Mouse (Mus musculus) limb, embryonic 15.5 days (tissue): ENCODE data around the gene Wdr47. TPM values are rescaled to one million over a fixed set of nuclear protein-coding genes. Genes with fewer than 3 reads are reported as not detected.
A peak's percentile ranks its signal among the peaks of the same experiment; 100 is the strongest.
"Not testable (repeated sequence)": the region's sequence is repeated elsewhere in the genome, so short reads cannot be mapped to it uniquely, and the experiment has no call there.

Source experiments
- ATAC-seq: fragments of 200-750 bp; cut with Nextera tagmentation; 2 replicates; pipeline ENCODE4 v1.8.0; 2017; ENCODE audit warnings: low read depth, moderate TSS enrichment; ENCODE audit not compliant: insufficient number of reproducible peaks, low FRiP score, low TSS enrichment
- H3K27ac ChIP-seq: fragments of 300-500 bp; sonication (generic); 2 replicates; pipeline ENCODE4 v1.5.1; 2015; ENCODE audit warnings: moderate library complexity, mild to moderate bottlenecking, inconsistent platforms
- H3K27me3 ChIP-seq: fragments of 300-500 bp; sonication (generic); 2 replicates; pipeline ENCODE4 v1.6.1; 2015; ENCODE audit warnings: inconsistent platforms
- H3K36me3 ChIP-seq: fragments of 300-500 bp; sonication (generic); 2 replicates; pipeline ENCODE4 v1.6.1; 2015; ENCODE audit warnings: inconsistent platforms
- H3K4me1 ChIP-seq: fragments of 300-500 bp; sonication (generic); 2 replicates; pipeline ENCODE4 v1.6.1; 2015; ENCODE audit warnings: inconsistent platforms
- H3K4me2 ChIP-seq: fragments of 300-500 bp; sonication (generic); 2 replicates; pipeline ENCODE4 v1.6.1; 2015; ENCODE audit warnings: mild to moderate bottlenecking, inconsistent platforms
- H3K4me3 ChIP-seq: fragments of 300-500 bp; sonication (generic); 2 replicates; pipeline ENCODE4 v1.5.1; 2015; ENCODE audit warnings: mild to moderate bottlenecking, inconsistent platforms
- H3K9ac ChIP-seq: fragments of 300-500 bp; sonication (generic); 2 replicates; pipeline ENCODE4 v1.6.1; 2015; ENCODE audit warnings: inconsistent platforms
- H3K9me3 ChIP-seq: fragments of 300-500 bp; sonication (generic); 2 replicates; pipeline ENCODE4 v1.6.1; 2016; ENCODE audit warnings: inconsistent platforms
- WGBS: fragments of 180-500 bp; shearing (Covaris S2); methylation state at CpG from one replicate; pipeline ENCODE4 v1.1.7; 2015; 5-methylcytosine and 5-hydroxymethylcytosine counted together
- polyA plus RNA-seq: library from polyadenylated mRNA; unstranded; fragments of >200 nt; fragmentation: Nextera tagmentation; extraction: Ambion mirVana; gene quantifications from 2 replicates; pipeline ENCODE4 v1.2.1, GENCODE M21; 2015

The Wdr47 gene
- polyA plus RNA-seq, 1 experiment from 2014 or later: 18.1 TPM

DNA sequence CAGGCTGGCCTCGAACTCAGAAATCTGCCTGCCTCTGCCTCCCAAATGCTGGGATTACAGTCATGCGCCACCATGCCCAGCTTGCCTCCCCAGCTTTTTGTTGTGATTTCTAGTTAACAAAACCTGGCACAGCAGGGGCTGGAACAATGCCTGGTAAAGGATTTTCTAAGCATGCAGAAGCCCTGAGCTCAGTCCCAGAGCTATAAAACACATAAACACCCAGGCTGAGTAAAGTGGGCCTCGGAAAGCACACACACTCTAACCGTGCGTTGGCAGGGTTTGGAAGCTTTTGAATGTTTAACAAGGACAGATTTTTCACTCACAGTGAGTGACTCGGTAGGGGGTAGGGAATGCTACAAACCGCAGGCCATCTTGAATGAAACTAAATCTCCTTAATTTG lies 55.0 kb downstream of the Wdr47 start:
- no peak overlapping the region for H3K4me3 ChIP-seq
- no peaks in the 10 kb centered on the region; the same call in 1 of the 2 replicates for H3K9me3 ChIP-seq
- H3K27me3 ChIP-seq: no peaks in the 10 kb centered on the region
- H3K36me3 ChIP-seq: peaks cover 26% of the 10 kb centered on the region
- H3K4me1 ChIP-seq: no peaks in the 10 kb centered on the region; the same call in 1 of the 2 replicates
- H3K9ac ChIP-seq: no peak overlapping the region
- no peak for ATAC-seq
- no peak overlapping the region for H3K4me2 ChIP-seq
- 44% methylated on average over 7 of the region's 7 CpGs for WGBS
- no peak overlapping the region for H3K27ac ChIP-seq

DNA sequence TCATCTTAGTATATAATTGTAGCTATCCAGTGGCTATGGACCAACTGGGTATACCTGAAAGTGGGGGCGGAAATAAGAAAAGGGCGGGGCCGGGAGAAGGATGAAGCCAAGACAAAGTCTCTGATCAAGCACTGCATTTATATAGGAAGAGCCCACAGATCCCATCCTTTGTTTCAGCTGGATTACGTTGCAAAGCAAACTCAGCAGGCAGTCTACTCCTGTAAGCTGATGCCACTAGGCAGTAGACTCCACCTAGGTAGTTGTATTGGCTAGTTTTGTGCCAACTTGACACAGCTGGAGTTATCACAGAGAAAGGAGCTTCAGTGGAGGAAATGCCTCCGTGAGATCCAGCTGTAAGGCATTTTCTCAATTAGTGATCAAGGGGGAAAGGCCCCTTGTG lies 56.6 kb downstream of the Wdr47 start:
- not testable (repeated sequence) for H3K9ac ChIP-seq, ATAC-seq, H3K4me1 ChIP-seq, H3K9me3 ChIP-seq, H3K27me3 ChIP-seq, H3K4me3 ChIP-seq, H3K4me2 ChIP-seq, H3K27ac ChIP-seq
- 45% methylated on average over 5 of the region's 5 CpGs for WGBS
- H3K36me3 ChIP-seq: peaks cover 25% of the 10 kb centered on the region

DNA sequence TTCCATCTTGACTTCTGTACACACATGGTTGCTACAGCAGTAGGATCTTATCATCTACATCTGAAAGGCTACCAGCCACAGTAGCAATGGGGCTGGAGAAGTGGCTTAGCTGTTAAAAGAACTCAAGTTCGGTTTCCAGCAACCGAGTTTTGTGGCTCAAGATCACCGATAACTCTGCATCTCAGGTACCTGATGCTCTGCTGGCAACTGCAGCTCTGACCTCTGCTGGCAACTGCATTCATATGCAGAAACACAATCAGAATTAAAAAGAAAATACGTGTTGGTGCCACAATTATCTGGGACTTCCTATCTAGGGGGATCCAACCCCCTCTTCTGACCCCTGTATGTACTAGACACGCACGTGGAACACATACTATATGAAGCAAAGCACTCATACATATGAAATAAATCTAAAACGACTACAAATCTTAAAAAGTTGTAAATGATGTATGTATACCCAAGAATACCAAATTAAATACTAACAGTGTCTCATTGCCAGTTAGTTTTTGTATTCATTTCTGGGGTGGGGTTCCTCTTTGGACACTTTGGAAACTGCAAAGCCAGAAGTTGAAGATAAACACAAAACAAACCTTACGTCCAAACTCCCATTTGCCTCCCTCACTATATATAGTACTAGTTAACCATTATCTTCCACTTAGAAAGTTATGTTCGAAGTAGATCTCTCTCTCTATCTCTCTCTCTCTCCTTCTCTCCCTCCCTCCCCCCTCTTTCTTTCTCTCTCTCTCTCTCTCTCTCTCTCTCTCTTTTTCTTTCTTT lies 62.0 kb downstream of the Wdr47 start:
- peak overlapping the region; percentile 54; the same call in 1 of the 2 replicates for H3K4me2 ChIP-seq
- H3K27me3 ChIP-seq: no peaks in the 10 kb centered on the region
- ATAC-seq: no peak
- H3K27ac ChIP-seq: no peak overlapping the region
- H3K36me3 ChIP-seq: peaks cover 2% of the 10 kb centered on the region; the same call in 1 of the 2 replicates
- H3K9ac ChIP-seq: no peak overlapping the region
- peak overlapping the region; percentile 86 for H3K4me3 ChIP-seq
- WGBS: 21% methylated on average over 9 of the region's 9 CpGs
- H3K9me3 ChIP-seq: no peaks in the 10 kb centered on the region; the same call in 1 of the 2 replicates
- H3K4me1 ChIP-seq: peaks cover 4% of the 10 kb centered on the region

DNA sequence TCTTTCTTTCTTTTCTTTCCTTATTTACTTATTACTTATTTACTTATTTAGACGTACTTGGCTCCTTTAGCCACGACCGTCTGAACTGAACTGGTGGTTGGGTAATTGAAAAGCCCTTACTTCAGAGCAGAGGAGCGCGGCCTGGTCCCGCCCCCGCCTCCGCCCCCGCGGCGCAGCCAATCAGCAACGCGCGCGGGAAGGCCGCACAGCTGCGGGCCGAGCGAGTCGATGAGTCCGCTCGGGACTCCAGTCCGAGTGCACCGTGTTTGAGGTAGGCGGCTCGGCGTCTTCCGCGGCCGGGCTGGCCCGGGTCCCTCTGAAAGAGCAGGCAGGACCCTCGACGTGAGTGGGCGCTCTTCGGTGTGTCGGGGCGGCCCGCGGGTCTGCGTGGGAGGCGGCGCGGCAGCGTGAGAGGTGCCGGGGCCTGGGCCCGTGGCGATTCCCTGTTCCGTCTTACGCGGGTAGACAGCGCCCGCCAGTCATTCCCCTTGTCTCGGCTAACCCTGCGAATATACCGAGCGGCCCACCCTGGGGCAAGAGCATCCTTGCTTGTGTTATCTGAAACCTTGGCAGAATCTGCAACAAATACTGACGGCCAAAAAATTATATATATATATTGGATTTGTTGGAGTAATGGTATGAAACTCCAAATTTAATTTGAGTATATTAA lies 62.8 kb downstream of the Wdr47 start, which contains the start of gene Clcc1:
Clcc1 (plus strand) TSS at position 204 of the 670 bp plus-strand sequence.
- peaks cover 4% of the 10 kb centered on the region for H3K4me1 ChIP-seq
- ATAC-seq: peak; percentile 94
- H3K36me3 ChIP-seq: peaks cover 9% of the 10 kb centered on the region
- under 1% methylated on average over 55 of the region's 57 CpGs for WGBS
- no peaks in the 10 kb centered on the region; the same call in 1 of the 2 replicates for H3K9me3 ChIP-seq
- peak within 1 kb of the TSS; percentile 92 for H3K27ac ChIP-seq
- peak within 1 kb of the TSS; percentile 54 for H3K4me2 ChIP-seq
- no peaks in the 10 kb centered on the region for H3K27me3 ChIP-seq
- H3K4me3 ChIP-seq: peak within 1 kb of the TSS; percentile 86
- peak within 1 kb of the TSS; percentile 88 for H3K9ac ChIP-seq

DNA sequence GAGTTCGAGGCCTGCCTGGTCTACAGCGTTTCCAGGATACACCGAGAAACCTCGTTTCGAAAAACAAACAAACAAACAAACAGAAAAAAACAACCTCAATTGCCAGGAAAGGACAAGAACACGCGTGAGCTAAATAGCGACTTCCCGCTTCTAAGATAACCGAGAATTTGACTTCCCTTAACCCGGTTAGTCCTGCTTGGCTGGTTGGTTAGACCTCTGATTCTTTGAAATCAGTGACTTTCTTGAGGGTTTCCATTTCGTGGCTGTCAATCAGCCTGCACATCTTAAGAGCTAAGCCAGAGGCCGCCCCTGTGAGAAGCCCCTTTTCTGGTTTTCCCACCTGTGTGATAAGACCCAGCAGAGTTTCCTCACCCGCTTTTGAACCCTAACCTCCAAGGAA lies 63.5 kb downstream of the Wdr47 start:
- no peak overlapping the region; the same call in 1 of the 2 replicates for H3K27ac ChIP-seq
- 23% methylated on average over 14 of the region's 14 CpGs for WGBS

DNA sequence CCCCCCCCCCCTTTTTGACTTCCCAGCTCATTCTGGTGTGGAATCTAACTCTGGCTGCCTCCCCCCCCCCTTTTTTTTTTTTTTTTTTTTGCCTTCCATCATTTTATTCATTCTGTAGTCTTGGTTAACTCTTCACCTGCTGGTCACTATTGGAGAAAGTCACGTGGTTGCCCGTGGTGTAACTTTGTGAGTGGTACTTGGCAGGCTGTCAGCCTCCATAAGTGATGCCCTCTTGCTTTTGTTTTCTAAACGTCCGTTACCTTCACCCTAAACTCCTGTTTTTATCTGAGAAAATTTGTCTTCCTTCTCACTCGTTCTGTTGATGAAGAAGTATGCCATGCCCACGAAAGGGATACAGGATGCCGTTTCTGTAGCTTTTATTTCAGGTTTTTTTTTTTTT lies 64.4 kb downstream of the Wdr47 start:
- no peaks in the 10 kb centered on the region for H3K9me3 ChIP-seq
- WGBS: 88% methylated on average over 7 of the region's 7 CpGs
- ATAC-seq: no peak
- peaks cover 4% of the 10 kb centered on the region for H3K4me1 ChIP-seq
- peaks cover 19% of the 10 kb centered on the region for H3K36me3 ChIP-seq
- no peaks in the 10 kb centered on the region for H3K27me3 ChIP-seq
- H3K27ac ChIP-seq: no peak overlapping the region
- no peak overlapping the region for H3K9ac ChIP-seq
- no peak overlapping the region for H3K4me3 ChIP-seq
- H3K4me2 ChIP-seq: no peak overlapping the region

More for the DNA sequence above, 63.5 kb downstream of the Wdr47 start:
- no peaks in the 10 kb centered on the region for H3K27me3 ChIP-seq
- no peaks in the 10 kb centered on the region; the same call in 1 of the 2 replicates for H3K9me3 ChIP-seq
- peak overlapping the region; percentile 54 for H3K4me2 ChIP-seq
- H3K36me3 ChIP-seq: peaks cover 11% of the 10 kb centered on the region
- H3K4me3 ChIP-seq: peak overlapping the region; percentile 86
- peak overlapping the region; percentile 88; the same call in 1 of the 2 replicates for H3K9ac ChIP-seq
- no peak for ATAC-seq
- peaks cover 4% of the 10 kb centered on the region for H3K4me1 ChIP-seq

DNA sequence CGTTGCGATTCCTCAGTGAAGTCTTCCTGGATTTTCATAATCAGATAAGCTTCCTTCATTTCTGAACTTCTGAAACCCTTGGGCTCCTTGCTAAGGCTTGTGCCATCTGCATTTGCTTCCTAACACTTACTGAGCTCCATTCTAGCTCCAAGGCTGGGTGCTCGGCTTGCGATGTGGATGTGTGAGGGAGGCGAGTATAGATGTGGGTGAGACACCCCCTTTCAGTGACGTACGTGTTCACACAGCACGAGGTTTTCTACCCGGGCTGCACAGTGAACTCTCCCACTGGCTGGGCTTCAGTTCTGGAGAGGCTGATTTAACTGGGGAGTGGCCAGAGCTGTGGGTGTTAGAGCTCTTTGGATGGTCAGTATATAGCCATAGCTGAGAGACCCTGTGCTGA lies 67.5 kb downstream of the Wdr47 start:
- H3K27me3 ChIP-seq: no peaks in the 10 kb centered on the region
- WGBS: 97% methylated on average over 9 of the region's 9 CpGs
- no peaks in the 10 kb centered on the region for H3K9me3 ChIP-seq
- H3K4me2 ChIP-seq: no peak overlapping the region
- H3K27ac ChIP-seq: no peak overlapping the region
- ATAC-seq: no peak
- H3K9ac ChIP-seq: no peak overlapping the region
- peaks cover 4% of the 10 kb centered on the region for H3K4me1 ChIP-seq
- H3K4me3 ChIP-seq: no peak overlapping the region
- peaks cover 40% of the 10 kb centered on the region for H3K36me3 ChIP-seq

DNA sequence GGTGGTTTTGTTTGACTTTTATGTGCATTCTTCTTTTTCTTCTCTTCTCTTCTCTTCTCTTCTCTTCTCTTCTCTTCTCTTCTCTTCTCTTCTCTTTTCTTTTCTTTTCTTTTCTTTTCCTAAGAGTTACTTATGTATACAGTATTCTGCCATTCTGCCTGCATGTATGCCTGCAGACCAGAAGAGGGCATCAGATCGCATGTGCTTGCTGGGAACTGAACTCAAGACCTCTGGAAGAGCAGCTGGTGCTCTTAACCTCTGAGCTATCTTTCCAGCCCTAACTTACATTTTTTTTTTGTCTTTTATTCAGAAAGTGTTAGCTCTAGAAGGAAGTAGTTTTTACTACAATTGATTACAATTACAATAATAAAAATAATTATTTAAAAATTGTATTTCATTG lies 69.9 kb downstream of the Wdr47 start:
- Histone ChIP-seq H3K9ac (no peak overlapping the region), H3K36me3 (peaks cover 56% of the 10 kb centered on the region), H3K27me3 (no peaks in the 10 kb centered on the region), H3K9me3 (no peaks in the 10 kb centered on the region), H3K27ac (no peak overlapping the region), H3K4me2 (no peak overlapping the region), H3K4me3 (no peak overlapping the region), H3K4me1 (no peaks in the 10 kb centered on the region; the same call in 1 of the 2 replicates)
- ATAC-seq: no peak
- 81% methylated on average over 1 of the region's 1 CpGs for WGBS

DNA sequence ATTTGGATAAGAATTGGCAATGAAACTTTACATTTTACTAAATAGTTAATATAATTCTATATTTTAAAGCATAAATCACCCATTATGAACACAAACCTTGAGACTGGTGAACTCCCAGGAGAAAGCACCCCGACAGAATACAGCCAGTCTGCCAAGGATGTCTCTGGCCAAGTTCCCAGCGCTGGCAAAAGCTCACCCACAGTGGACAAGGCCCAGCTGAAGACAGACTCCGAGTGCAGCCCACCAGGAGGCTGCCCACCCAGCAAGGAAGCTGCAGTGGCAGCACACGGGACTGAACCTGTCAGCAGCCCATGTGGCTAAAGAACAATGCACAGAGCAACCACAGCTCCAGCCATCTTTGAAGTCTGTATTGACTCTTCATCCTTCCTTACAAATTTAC lies 85.5 kb downstream of the Wdr47 start:
- H3K36me3 ChIP-seq: peaks cover 80% of the 10 kb centered on the region

DNA sequence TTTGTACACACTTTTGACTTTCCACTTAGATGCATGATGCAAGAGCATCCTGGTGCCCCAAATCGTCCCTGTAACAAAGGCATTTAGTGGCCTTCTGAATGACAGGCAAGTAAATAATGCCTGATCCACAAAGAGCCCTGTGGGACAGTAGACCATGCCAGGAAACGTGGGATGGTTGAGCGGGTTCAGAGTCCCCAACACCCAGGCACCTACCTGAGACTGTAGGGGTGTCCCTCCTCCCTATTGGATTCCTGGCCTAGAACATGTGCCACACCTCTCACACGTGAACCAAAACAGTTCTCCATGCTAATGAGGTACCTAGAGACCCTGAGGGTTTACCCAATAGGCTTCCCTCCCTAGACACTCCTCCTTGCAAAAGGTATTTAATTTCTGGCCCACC lies 89.9 kb downstream of the Wdr47 start:
- H3K4me3 ChIP-seq: no peak overlapping the region
- H3K27me3 ChIP-seq: no peaks in the 10 kb centered on the region
- no peak for ATAC-seq
- H3K9me3 ChIP-seq: no peaks in the 10 kb centered on the region
- 78% methylated on average over 4 of the region's 4 CpGs for WGBS
- H3K27ac ChIP-seq: no peak overlapping the region
- H3K9ac ChIP-seq: no peak overlapping the region
- no peaks in the 10 kb centered on the region for H3K4me1 ChIP-seq
- no peak overlapping the region for H3K4me2 ChIP-seq
- H3K36me3 ChIP-seq: peaks cover 83% of the 10 kb centered on the region

More for the DNA sequence above, 85.5 kb downstream of the Wdr47 start:
- H3K9me3 ChIP-seq: no peaks in the 10 kb centered on the region
- no peak overlapping the region for H3K4me2 ChIP-seq
- H3K27me3 ChIP-seq: no peaks in the 10 kb centered on the region
- no peak overlapping the region for H3K27ac ChIP-seq
- no peak for ATAC-seq
- no peak overlapping the region for H3K9ac ChIP-seq
- no peaks in the 10 kb centered on the region for H3K4me1 ChIP-seq
- WGBS: 77% methylated on average over 4 of the region's 4 CpGs
- H3K4me3 ChIP-seq: no peak overlapping the region

DNA sequence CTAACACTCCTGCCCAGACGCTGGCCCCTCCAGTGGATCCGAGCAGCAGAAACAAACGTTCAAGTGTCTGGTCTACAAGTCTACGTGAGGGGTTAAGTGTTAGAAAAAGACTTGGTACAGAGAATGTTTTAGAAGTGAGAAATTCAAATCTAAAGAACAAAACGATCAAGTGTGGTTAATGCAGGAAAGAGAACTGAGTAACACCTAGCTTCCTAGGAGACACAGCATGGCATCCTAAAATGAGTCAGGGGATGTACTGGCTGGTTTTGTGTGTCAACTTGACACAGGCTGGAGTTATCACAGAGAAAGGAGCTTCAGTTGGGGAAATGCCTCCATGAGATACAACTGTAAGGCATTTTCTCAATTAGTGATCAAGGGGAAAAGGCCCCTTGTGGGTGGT lies 92.5 kb downstream of the Wdr47 start:
- not testable (repeated sequence) for H3K27ac ChIP-seq, H3K4me3 ChIP-seq, H3K9ac ChIP-seq, H3K9me3 ChIP-seq, H3K4me2 ChIP-seq, H3K4me1 ChIP-seq, ATAC-seq, H3K27me3 ChIP-seq
- 89% methylated on average over 5 of the region's 5 CpGs for WGBS
- H3K36me3 ChIP-seq: peaks cover 81% of the 10 kb centered on the region

DNA sequence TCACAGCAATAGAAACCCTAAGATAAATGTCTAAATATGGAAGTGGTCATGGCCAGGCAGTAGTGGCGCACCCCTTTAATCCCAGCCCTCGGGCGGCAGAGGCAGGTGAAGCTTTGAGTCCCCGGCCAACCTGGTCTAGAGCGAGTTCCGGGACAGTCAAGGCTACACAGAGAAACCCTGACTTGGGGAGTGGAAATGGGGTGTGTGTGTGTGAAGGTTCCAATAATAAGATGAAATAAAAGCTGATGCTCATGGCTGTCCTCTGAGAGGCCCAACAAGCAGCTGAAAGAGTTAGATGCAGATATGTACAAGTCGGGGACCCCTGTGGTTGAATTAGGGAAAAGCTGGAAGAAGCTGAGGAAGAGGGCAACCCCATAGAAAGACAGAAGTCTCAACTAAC lies 94.6 kb downstream of the Wdr47 start:
- no peaks in the 10 kb centered on the region for H3K27me3 ChIP-seq
- no peak overlapping the region for H3K9ac ChIP-seq
- peaks cover 68% of the 10 kb centered on the region for H3K36me3 ChIP-seq
- peaks cover 18% of the 10 kb centered on the region for H3K4me1 ChIP-seq
- whole genome bisulfite sequencing: 95% methylated on average over 7 of the region's 7 CpGs
- ATAC-seq: no peak
- no peaks in the 10 kb centered on the region for H3K9me3 ChIP-seq
- H3K27ac ChIP-seq: no peak overlapping the region
- H3K4me2 ChIP-seq: no peak overlapping the region
- H3K4me3 ChIP-seq: no peak overlapping the region
